Mouse (Mus musculus): ENCODE results near the gene Mup2.
"Not testable (repeated sequence)": the region's sequence is repeated elsewhere in the genome, so short reads cannot be mapped to it uniquely, and the experiment has no call there.

Mup2 gene

DNA sequence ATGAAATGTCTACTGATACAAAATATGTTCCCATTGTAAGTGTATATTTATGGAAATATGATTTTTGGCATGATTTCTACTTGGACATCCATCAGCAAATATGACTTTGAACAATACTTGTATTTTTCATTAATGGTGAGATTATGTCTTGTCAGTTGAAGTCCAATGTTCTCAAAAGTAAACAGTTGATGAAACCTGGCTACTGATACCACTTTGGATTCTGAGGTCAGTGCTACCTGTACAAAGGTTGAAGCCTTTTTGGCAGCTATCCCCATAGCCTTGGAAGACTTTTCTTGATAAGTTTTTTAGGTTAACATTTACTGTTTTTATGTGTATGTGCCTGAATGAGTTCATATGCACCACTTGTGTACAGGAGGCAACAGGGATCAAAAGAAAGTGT lies at the start of gene Mup2:
TSS of gene Mup2 (minus strand) at position 101 of the 400 bp plus-strand sequence.
- DNase-seq, result not testable (repeated sequence)

All from kidney, postnatal 14 days (tissue).